Mouse (Mus musculus): ENCODE results near the gene Slc24a2. TPM values are rescaled to one million over a fixed set of nuclear protein-coding genes. Genes with fewer than 3 reads are reported as not detected.

Gene Slc24a2
- total and polyA plus RNA-seq, 3 experiments: not detected

GRCm38 (mm10) chr4:87065227-87065626, 165.1 kb downstream of the Slc24a2 start:
- Histone ChIP-seq H3K27ac (ENCODE audit: control insufficient read depth, low read depth, low read length) (no peak overlapping the region), H3K79me2 (ENCODE audit: control insufficient read depth, insufficient read depth, low read length, poor library complexity) (no peaks in the 10 kb centered on the region), H3K36me3 (ENCODE audit: control insufficient read depth in 1 of 2, insufficient read depth in 2 of 2, low read length in 2 of 2) (no peaks in the 10 kb centered on the region), H3K4me3 (ENCODE audit: control insufficient read depth in 1 of 2, insufficient read depth in 1 of 2, low read depth in 2 of 2, low read length in 2 of 2) (no peak overlapping the region), H3K9me3 (replicated peaks; ENCODE audit: insufficient read depth, low read length) (no peaks in the 10 kb centered on the region), H3K9ac (ENCODE audit: control insufficient read depth, low read depth, low read length, poor library complexity, severe bottlenecking) (no peak overlapping the region), H3K27me3 (ENCODE audit: control insufficient read depth in 1 of 2, insufficient read depth in 2 of 2, low read length in 2 of 2) (no peaks in the 10 kb centered on the region), H3K4me1 (ENCODE audit: control insufficient read depth in 1 of 2, insufficient read depth in 2 of 2, low read length in 2 of 2) (no peaks in the 10 kb centered on the region)
- TF ChIP-seq ELF1 (IDR thresholded peaks at IDR 0.05; ENCODE audit: low read depth, low read length): no peak
- TF ChIP-seq POLR2A (IDR thresholded peaks at IDR 0.05; ENCODE audit: control insufficient read depth in 1 of 2, insufficient read depth in 1 of 2, low read depth in 1 of 2, low read length in 2 of 2, poor library complexity in 1 of 2): no peak
- TF ChIP-seq GATA1 (IDR thresholded peaks at IDR 0.05; ENCODE audit: low read depth, low read length): no peak
- no peak for TF ChIP-seq MAX (IDR thresholded peaks at IDR 0.05; ENCODE audit: low read length)
- TF ChIP-seq CHD1 (IDR thresholded peaks at IDR 0.05; ENCODE audit: low read depth, low read length): no peak
- no peak for TF ChIP-seq BHLHE40 (IDR thresholded peaks at IDR 0.05; ENCODE audit: borderline replicate concordance, low read depth, low read length)
- no peak for TF ChIP-seq EP300 (IDR thresholded peaks at IDR 0.05; ENCODE audit: low read depth in 1 of 2, low read length in 2 of 2)
- TF ChIP-seq ZC3H11A (IDR thresholded peaks at IDR 0.05; ENCODE audit: low read depth, low read length): no peak
- no peak for TF ChIP-seq SIN3A (IDR thresholded peaks at IDR 0.05; ENCODE audit: low read length)
- TF ChIP-seq MEF2A (IDR thresholded peaks at IDR 0.05; ENCODE audit: extremely low read depth, insufficient replicate concordance, low read depth, low read length, poor library complexity, severe bottlenecking): no peak
- no peak for DNase-seq (ENCODE audit: low read depth, low spot score)

GRCm38 (mm10) chr4:87064561-87064960, 165.7 kb downstream of the Slc24a2 start:
- Histone ChIP-seq H3K9me3 (replicated peaks; ENCODE audit: insufficient read depth, low read length) (no peaks in the 10 kb centered on the region), H3K4me1 (ENCODE audit: control insufficient read depth in 1 of 2, insufficient read depth in 2 of 2, low read length in 2 of 2) (no peaks in the 10 kb centered on the region), H3K9ac (ENCODE audit: control insufficient read depth, low read depth, low read length, poor library complexity, severe bottlenecking) (no peak overlapping the region), H3K79me2 (ENCODE audit: control insufficient read depth, insufficient read depth, low read length, poor library complexity) (no peaks in the 10 kb centered on the region), H3K36me3 (ENCODE audit: control insufficient read depth in 1 of 2, insufficient read depth in 2 of 2, low read length in 2 of 2) (no peaks in the 10 kb centered on the region), H3K27ac (ENCODE audit: control insufficient read depth, low read depth, low read length) (no peak overlapping the region), H3K4me3 (ENCODE audit: control insufficient read depth in 1 of 2, insufficient read depth in 1 of 2, low read depth in 2 of 2, low read length in 2 of 2) (no peak overlapping the region), H3K27me3 (ENCODE audit: control insufficient read depth in 1 of 2, insufficient read depth in 2 of 2, low read length in 2 of 2) (no peaks in the 10 kb centered on the region)
- TF ChIP-seq RCOR1 (IDR thresholded peaks at IDR 0.05; ENCODE audit: low read depth, low read length) (no peak), MYB (IDR thresholded peaks at IDR 0.05; ENCODE audit: low read depth, low read length) (no peak), MAZ (IDR thresholded peaks at IDR 0.05; ENCODE audit: low read depth, low read length) (no peak), TBP (IDR thresholded peaks at IDR 0.05; ENCODE audit: low read depth, low read length) (no peak), ETS1 (IDR thresholded peaks at IDR 0.05; ENCODE audit: low read depth, low read length) (no peak), SMC3 (IDR thresholded peaks at IDR 0.05; ENCODE audit: low read depth, low read length) (no peak), MEF2A (IDR thresholded peaks at IDR 0.05; ENCODE audit: extremely low read depth, insufficient replicate concordance, low read depth, low read length, poor library complexity, severe bottlenecking) (no peak), UBTF (IDR thresholded peaks at IDR 0.05; ENCODE audit: borderline replicate concordance, insufficient read depth, low read depth, low read length) (no peak), MAFK (IDR thresholded peaks at IDR 0.05; ENCODE audit: borderline replicate concordance, low read depth, low read length) (no peak), POLR2AphosphoS5 (IDR thresholded peaks at IDR 0.05; ENCODE audit: borderline replicate concordance, low read depth, low read length) (no peak), GATA1 (IDR thresholded peaks at IDR 0.05; ENCODE audit: low read depth, low read length) (no peak), USF2 (IDR thresholded peaks at IDR 0.05; ENCODE audit: borderline replicate concordance in 1 of 2, insufficient read depth in 1 of 2, low read depth in 1 of 2, low read length in 2 of 2) (no peak), TAL1 (IDR thresholded peaks at IDR 0.05; ENCODE audit: low read length) (no peak), TCF12 (IDR thresholded peaks at IDR 0.05; ENCODE audit: low read depth, low read length) (no peak)
- no peak for DNase-seq (ENCODE audit: low read depth, low spot score)

All from MEL (cell line).